Mouse (Mus musculus) small intestine, adult 2 months (tissue): ENCODE measurements around the gene Dpm1.

ENCODE experiments used
- CTCF ChIP-seq: fragments of 200-500 bp; IDR thresholded peaks from 2 replicates; pipeline ENCODE4 v1.5.1; 2012; ENCODE audit warnings: low read depth, mild to moderate bottlenecking, control low read depth, inconsistent platforms, low read length, moderate library complexity, mixed read lengths; ENCODE audit not compliant: insufficient replicate concordance, insufficient read length; ENCODE audit errors: extremely low read depth
- POLR2A ChIP-seq: fragments of 200-500 bp; IDR thresholded peaks from 2 replicates; pipeline ENCODE4 v1.6.1; 2012; ENCODE audit warnings: low read depth, mild to moderate bottlenecking, control low read depth, inconsistent platforms, low read length, moderate library complexity

DNA sequence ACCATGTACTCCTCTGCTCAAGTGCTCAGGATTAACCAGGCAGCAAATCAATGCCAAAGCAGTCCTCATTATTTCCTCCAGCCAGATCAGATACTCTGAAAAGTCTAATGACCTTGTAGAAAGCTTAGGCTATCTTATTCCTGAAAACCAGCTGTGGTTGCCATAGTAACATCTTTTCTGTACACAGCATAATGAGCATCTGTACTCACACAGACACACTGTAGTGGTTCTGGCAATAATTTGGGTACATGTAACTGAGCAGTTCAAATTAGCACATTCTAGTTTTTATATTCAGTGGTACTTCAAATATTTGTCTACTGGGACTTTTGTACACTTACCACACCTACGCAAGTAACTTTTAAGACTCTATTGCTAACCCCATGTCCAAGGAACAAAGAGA, 32.0 kb downstream of the Dpm1 start:
- TF ChIP-seq CTCF (no peak), POLR2A (no peak)
